Mouse (Mus musculus) small intestine, adult 2 months (tissue): ENCODE results near the gene Fbxo3.

Experiments
- CTCF ChIP-seq: fragments of 200-500 bp; IDR thresholded peaks from 2 replicates; pipeline ENCODE4 v1.5.1; 2012; ENCODE audit warnings: low read depth, mild to moderate bottlenecking, control low read depth, inconsistent platforms, low read length, moderate library complexity, mixed read lengths; ENCODE audit not compliant: insufficient replicate concordance, insufficient read length; ENCODE audit errors: extremely low read depth
- POLR2A ChIP-seq: fragments of 200-500 bp; IDR thresholded peaks from 2 replicates; pipeline ENCODE4 v1.6.1; 2012; ENCODE audit warnings: low read depth, mild to moderate bottlenecking, control low read depth, inconsistent platforms, low read length, moderate library complexity

DNA sequence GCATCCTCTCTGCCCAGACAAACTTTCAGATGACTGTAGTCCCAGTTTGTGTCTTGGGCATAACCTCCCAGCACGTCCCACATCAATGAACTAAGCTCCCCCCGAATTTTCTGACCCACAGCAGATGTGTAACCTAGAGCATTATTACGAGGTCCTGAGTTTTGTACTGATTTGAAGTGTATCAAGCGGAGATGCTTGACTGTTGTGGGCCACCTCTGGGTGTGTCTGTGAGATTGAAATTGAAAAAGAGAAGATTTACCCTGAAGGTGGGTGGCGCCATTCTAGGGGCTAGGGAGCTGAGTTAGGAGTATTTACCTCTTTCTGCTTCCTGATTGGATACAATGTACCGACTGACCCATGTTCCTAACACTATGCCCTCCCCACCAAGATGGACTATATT is 37.8 kb upstream of the Fbxo3 start:
- no peak for TF ChIP-seq CTCF
- no peak for TF ChIP-seq POLR2A
